Mouse (Mus musculus) embryonic facial prominence, embryonic 11.5 days (tissue): ENCODE results near the gene Gga1. TPM values are rescaled to one million over a fixed set of nuclear protein-coding genes. Genes with fewer than 3 reads are reported as not detected.

ENCODE experiments used
- ATAC-seq: fragments of 200-750 bp; cut with Nextera tagmentation; replicated peaks from 2 replicates; pipeline ENCODE4 v1.8.0; 2017; ENCODE audit warnings: low read depth; ENCODE audit not compliant: insufficient number of reproducible peaks, low FRiP score, low TSS enrichment
- DNase-seq: peaks from one replicate; pipeline ENCODE4 v3.0.0-alpha.2; 2015; ENCODE audit warnings: low spot score
- H3K27ac ChIP-seq: fragments of 300-500 bp; sonication (generic); replicated peaks from 2 replicates; pipeline ENCODE4 v1.5.1; 2014; ENCODE audit warnings: mild to moderate bottlenecking, low read depth, low read length, control low read depth
- H3K27me3 ChIP-seq: fragments of 300-500 bp; sonication (generic); 2 replicates; pipeline ENCODE4 v1.6.1; 2014; ENCODE audit warnings: mild to moderate bottlenecking, low read length, moderate library complexity, mixed read lengths; ENCODE audit not compliant: control insufficient read depth, insufficient read depth
- H3K36me3 ChIP-seq: fragments of 300-500 bp; sonication (generic); replicated peaks from 2 replicates; pipeline ENCODE4 v1.6.1; 2014; ENCODE audit warnings: low read depth, mild to moderate bottlenecking, low read length, moderate library complexity, mixed read lengths; ENCODE audit not compliant: control insufficient read depth, insufficient read depth
- H3K4me1 ChIP-seq: fragments of 300-500 bp; sonication (generic); 2 replicates; pipeline ENCODE4 v1.6.1; 2014; ENCODE audit warnings: low read length, mixed read lengths; ENCODE audit not compliant: control insufficient read depth, insufficient read depth
- H3K4me2 ChIP-seq: fragments of 300-500 bp; sonication (generic); 2 replicates; pipeline ENCODE4 v1.6.1; 2014; ENCODE audit warnings: low read depth, mild to moderate bottlenecking, control low read depth, low read length, moderate library complexity
- H3K4me3 ChIP-seq: fragments of 300-500 bp; sonication (generic); 2 replicates; pipeline ENCODE4 v1.5.1; 2014; ENCODE audit warnings: low read depth, low read length, control low read depth
- H3K9ac ChIP-seq: fragments of 300-500 bp; sonication (generic); replicated peaks from 2 replicates; pipeline ENCODE4 v1.6.1; 2014; ENCODE audit warnings: mild to moderate bottlenecking, control low read depth, low read length
- H3K9me3 ChIP-seq: fragments of 300-500 bp; sonication (generic); replicated peaks from 2 replicates; pipeline ENCODE4 v1.6.1; 2016; ENCODE audit warnings: mild to moderate bottlenecking, low read length, inconsistent platforms, mixed read lengths; ENCODE audit not compliant: control insufficient read depth
- WGBS: fragments of 180-500 bp; shearing (Covaris S2); extraction: QIAGEN DNeasy Blood & Tissue Kit; methylation state at CpG from one replicate; pipeline ENCODE4 v1.1.7; 2014; 5-methylcytosine and 5-hydroxymethylcytosine counted together
- polyA plus RNA-seq: library from polyadenylated mRNA; unstranded; fragments of >200 nt; fragmentation: Nextera tagmentation; extraction: Ambion mirVana; gene quantifications from 2 replicates; pipeline ENCODE4 v1.2.1, GENCODE M21; 2014

Gene Gga1
- polyA plus RNA-seq, 1 experiment from 2014 or later: 21.1 TPM

GRCm38 (mm10) chr15:78898507-78899001, 21.6 kb downstream of the Gga1 start:
- no peaks in the 10 kb centered on the region for H3K9me3 ChIP-seq
- peaks cover 4% of the 10 kb centered on the region for H3K4me1 ChIP-seq
- no peaks in the 10 kb centered on the region for H3K27me3 ChIP-seq
- H3K4me3 ChIP-seq: peak overlapping the region; percentile 57; the same call in 1 of the 2 replicates
- no peak overlapping the region for H3K9ac ChIP-seq
- 51% methylated on average over 6 of the region's 6 CpGs for WGBS
- no peaks in the 10 kb centered on the region for H3K36me3 ChIP-seq
- H3K4me2 ChIP-seq: no peak overlapping the region
- DNase-seq: no peak
- H3K27ac ChIP-seq: no peak overlapping the region
- ATAC-seq: no peak

- Histone ChIP-seq H3K27me3 (no peaks in the 10 kb centered on the region), H3K36me3 (no peaks in the 10 kb centered on the region), H3K4me1 (peaks cover 4% of the 10 kb centered on the region), H3K4me3 (peak within 1 kb of the TSS; percentile 57), H3K27ac (peak within 1 kb of the TSS; percentile 54), H3K9me3 (no peaks in the 10 kb centered on the region), H3K4me2 (peak within 1 kb of the TSS; percentile 89), H3K9ac (peak within 1 kb of the TSS; percentile 68)
- ATAC-seq: no peak
- DNase-seq: no peak
- WGBS: 4% methylated on average over 20 of the region's 20 CpGs
Observed at GRCm38 (mm10) chr15:78899409-78899739, 22.4 kb downstream of the Gga1 start, which contains the start of gene Gm49510. Gene Gm49510, plus strand, starts transcription at chr15:78899667.

GRCm38 (mm10) chr15:78899740-78900584, 23.0 kb downstream of the Gga1 start, which contains the start of gene Sh3bp1:
Gene Sh3bp1, plus strand, starts transcription at chr15:78899768.
- 0 out of 2 replicates have a peak, but pooled peaks have one; percentile 32 for ATAC-seq
- peak within 1 kb of the TSS; percentile 54 for H3K27ac ChIP-seq

GRCm38 (mm10) chr15:78900585-78901421, 23.8 kb downstream of the Gga1 start:
- ATAC-seq (0 out of 2 replicates have a peak, but pooled peaks have one; percentile 29), DNase-seq (peak; percentile 14)
- Histone ChIP-seq H3K36me3 (no peaks in the 10 kb centered on the region), H3K27me3 (no peaks in the 10 kb centered on the region), H3K27ac (peak overlapping the region; percentile 54), H3K9me3 (no peaks in the 10 kb centered on the region), H3K9ac (peak overlapping the region; percentile 68), H3K4me3 (peak overlapping the region; percentile 57), H3K4me1 (peaks cover 4% of the 10 kb centered on the region), H3K4me2 (peak overlapping the region; percentile 89)
- 14% methylated on average over 18 of the region's 18 CpGs for WGBS

More at GRCm38 (mm10) chr15:78899740-78900584, 23.0 kb downstream of the Gga1 start, which contains the start of gene Sh3bp1:
- no peaks in the 10 kb centered on the region for H3K36me3 ChIP-seq
- H3K4me2 ChIP-seq: peak within 1 kb of the TSS; percentile 89
- 1% methylated on average over 47 of the region's 47 CpGs for WGBS
- H3K27me3 ChIP-seq: no peaks in the 10 kb centered on the region
- H3K9ac ChIP-seq: peak within 1 kb of the TSS; percentile 68
- DNase-seq: peak; percentile 83
- H3K4me1 ChIP-seq: peaks cover 4% of the 10 kb centered on the region
- no peaks in the 10 kb centered on the region for H3K9me3 ChIP-seq
- peak within 1 kb of the TSS; percentile 57 for H3K4me3 ChIP-seq

- no peak for ATAC-seq
- peak overlapping the region; percentile 3; the same call in 1 of the 2 replicates for H3K4me3 ChIP-seq
Observed at GRCm38 (mm10) chr15:78901422-78901789, 24.4 kb downstream of the Gga1 start.

GRCm38 (mm10) chr15:78903243-78903642, 26.3 kb downstream of the Gga1 start:
- WGBS: 8% methylated on average over 2 of the region's 2 CpGs
- no peak overlapping the region for H3K27ac ChIP-seq
- peak; percentile 89 for DNase-seq
- H3K4me2 ChIP-seq: no peak overlapping the region
- no peaks in the 10 kb centered on the region for H3K36me3 ChIP-seq
- ATAC-seq: no peak
- no peak overlapping the region for H3K9ac ChIP-seq
- peaks cover 4% of the 10 kb centered on the region for H3K4me1 ChIP-seq
- H3K4me3 ChIP-seq: no peak overlapping the region
- H3K27me3 ChIP-seq: no peaks in the 10 kb centered on the region
- no peaks in the 10 kb centered on the region for H3K9me3 ChIP-seq

More at GRCm38 (mm10) chr15:78901422-78901789, 24.4 kb downstream of the Gga1 start:
- Histone ChIP-seq H3K27me3 (no peaks in the 10 kb centered on the region), H3K9ac (peak overlapping the region; percentile 68; the same call in 1 of the 2 replicates), H3K4me1 (peaks cover 4% of the 10 kb centered on the region), H3K4me2 (peak overlapping the region; percentile 89), H3K36me3 (no peaks in the 10 kb centered on the region), H3K27ac (no peak overlapping the region; the same call in 1 of the 2 replicates), H3K9me3 (no peaks in the 10 kb centered on the region)
- peak; percentile 60 for DNase-seq
- WGBS: 39% methylated on average over 8 of the region's 8 CpGs

GRCm38 (mm10) chr15:78908399-78908798, 31.4 kb downstream of the Gga1 start:
- ATAC-seq: no peak
- no peaks in the 10 kb centered on the region; the same call in 1 of the 2 replicates for H3K36me3 ChIP-seq

More at GRCm38 (mm10) chr15:78908399-78908798, 31.4 kb downstream of the Gga1 start:
- Histone ChIP-seq H3K27me3 (no peaks in the 10 kb centered on the region), H3K27ac (no peak overlapping the region), H3K9me3 (no peaks in the 10 kb centered on the region), H3K4me2 (no peak overlapping the region), H3K4me1 (no peaks in the 10 kb centered on the region), H3K9ac (no peak overlapping the region), H3K4me3 (no peak overlapping the region)
- 78% methylated on average over 7 of the region's 7 CpGs for WGBS
- no peak for DNase-seq
